Mouse (Mus musculus) neural tube, embryonic 11.5 days (tissue): ENCODE results near the gene Slc9a3r1. TPM values are rescaled to one million over a fixed set of nuclear protein-coding genes. Genes with fewer than 3 reads are reported as not detected.

Experiments used
- ATAC-seq: fragments of 200-750 bp; cut with Nextera tagmentation; 2 replicates; pipeline ENCODE4 v1.8.0; 2017; ENCODE audit warnings: moderate number of reproducible peaks, mild to moderate bottlenecking, moderate TSS enrichment, moderate library complexity; ENCODE audit not compliant: insufficient read depth, low FRiP score, low TSS enrichment
- DNase-seq: peaks from one replicate; pipeline ENCODE4 v3.0.0-alpha.2; 2015; ENCODE audit warnings: low spot score
- H3K27ac ChIP-seq: fragments of 300-500 bp; sonication (generic); 2 replicates; pipeline ENCODE4 v1.5.1; 2014; ENCODE audit warnings: low read depth, mild to moderate bottlenecking, low read length
- H3K27me3 ChIP-seq: fragments of 300-500 bp; sonication (generic); 2 replicates; pipeline ENCODE4 v1.6.1; 2014; ENCODE audit warnings: mild to moderate bottlenecking, low read length, mixed read lengths; ENCODE audit not compliant: control insufficient read depth, insufficient read depth
- H3K36me3 ChIP-seq: fragments of 300-500 bp; sonication (generic); 2 replicates; pipeline ENCODE4 v1.6.1; 2014; ENCODE audit warnings: mild to moderate bottlenecking, low read length, moderate library complexity, mixed read lengths; ENCODE audit not compliant: control insufficient read depth, insufficient read depth
- H3K4me1 ChIP-seq: fragments of 300-500 bp; sonication (generic); 2 replicates; pipeline ENCODE4 v1.6.1; 2014; ENCODE audit warnings: low read length, mixed read lengths; ENCODE audit not compliant: control insufficient read depth, insufficient read depth
- H3K4me2 ChIP-seq: fragments of 300-500 bp; sonication (generic); 2 replicates; pipeline ENCODE4 v1.6.1; 2014; ENCODE audit warnings: low read depth, mild to moderate bottlenecking, moderate library complexity
- H3K4me3 ChIP-seq: fragments of 300-500 bp; sonication (generic); 2 replicates; pipeline ENCODE4 v1.5.1; 2014; ENCODE audit warnings: low read depth, low read length
- H3K9ac ChIP-seq: fragments of 300-500 bp; sonication (generic); 2 replicates; pipeline ENCODE4 v1.6.1; 2014; ENCODE audit warnings: mild to moderate bottlenecking, low read length
- H3K9me3 ChIP-seq: fragments of 300-500 bp; sonication (generic); 2 replicates; pipeline ENCODE4 v1.6.1; 2016; ENCODE audit warnings: low read length; ENCODE audit not compliant: control insufficient read depth
- WGBS: fragments of 180-500 bp; shearing (Covaris S2); extraction: QIAGEN DNeasy Blood & Tissue Kit; methylation state at CpG from one replicate; pipeline ENCODE4 v1.1.7; 2014; 5-methylcytosine and 5-hydroxymethylcytosine counted together
- polyA plus RNA-seq: library from polyadenylated mRNA; unstranded; fragments of >200 nt; fragmentation: Nextera tagmentation; extraction: Ambion mirVana; gene quantifications from 2 replicates; pipeline ENCODE4 v1.2.1, GENCODE M21; 2014

Slc9a3r1 gene
- polyA plus RNA-seq, 1 experiment from 2014 or later = 44.1 TPM

- H3K4me2 ChIP-seq = no peak overlapping the region
- DNase-seq (no peak), ATAC-seq (no peak)
- no peaks in the 10 kb centered on the region for H3K9me3 ChIP-seq
- WGBS = 78% methylated on average over 6 of the region's 6 CpGs
- H3K27me3 ChIP-seq = no peaks in the 10 kb centered on the region; the same call in 1 of the 2 replicates
- no peak overlapping the region for H3K9ac ChIP-seq
- no peak overlapping the region for H3K27ac ChIP-seq
- no peaks in the 10 kb centered on the region for H3K36me3 ChIP-seq
- H3K4me3 ChIP-seq = no peak overlapping the region
- H3K4me1 ChIP-seq = peaks cover 14% of the 10 kb centered on the region
These were observed 60.7 kb downstream of the Slc9a3r1 start for GRCm38 (mm10) chr11:115223877-115224276.

GRCm38 (mm10) chr11:115224889-115225288, 61.7 kb downstream of the Slc9a3r1 start:
- Histone ChIP-seq H3K36me3 (no peaks in the 10 kb centered on the region), H3K4me1 (peaks cover 20% of the 10 kb centered on the region), H3K27ac (no peak overlapping the region), H3K27me3 (no peaks in the 10 kb centered on the region; the same call in 1 of the 2 replicates), H3K9ac (no peak overlapping the region), H3K9me3 (no peaks in the 10 kb centered on the region), H3K4me2 (no peak overlapping the region), H3K4me3 (no peak overlapping the region)
- WGBS = 52% methylated on average over 8 of the region's 8 CpGs
- DNase-seq (peak; percentile 78), ATAC-seq (no peak)

- Histone ChIP-seq H3K36me3 (no peaks in the 10 kb centered on the region), H3K4me3 (no peak overlapping the region), H3K9me3 (no peaks in the 10 kb centered on the region), H3K9ac (no peak overlapping the region), H3K4me1 (peaks cover 20% of the 10 kb centered on the region), H3K27ac (no peak overlapping the region), H3K27me3 (no peaks in the 10 kb centered on the region; the same call in 1 of the 2 replicates), H3K4me2 (no peak overlapping the region)
- ATAC-seq (no peak), DNase-seq (no peak)
- WGBS = 70% methylated on average over 6 of the region's 6 CpGs
These were observed 62.2 kb downstream of the Slc9a3r1 start for GRCm38 (mm10) chr11:115225301-115225700.

GRCm38 (mm10) chr11:115226811-115227491, 63.8 kb downstream of the Slc9a3r1 start:
- no peaks in the 10 kb centered on the region for H3K9me3 ChIP-seq
- no peak for ATAC-seq
- peaks cover 29% of the 10 kb centered on the region for H3K4me1 ChIP-seq
- no peaks in the 10 kb centered on the region; the same call in 1 of the 2 replicates for H3K27me3 ChIP-seq
- H3K36me3 ChIP-seq = no peaks in the 10 kb centered on the region
- H3K27ac ChIP-seq = no peak overlapping the region
- WGBS = 48% methylated on average over 14 of the region's 14 CpGs
- DNase-seq = no peak
- H3K9ac ChIP-seq = no peak overlapping the region; the same call in 1 of the 2 replicates
- H3K4me2 ChIP-seq = no peak overlapping the region
- H3K4me3 ChIP-seq = no peak overlapping the region

GRCm38 (mm10) chr11:115227640-115228039, 64.5 kb downstream of the Slc9a3r1 start:
- Histone ChIP-seq H3K9me3 (no peaks in the 10 kb centered on the region), H3K4me3 (no peak overlapping the region), H3K27ac (no peak overlapping the region), H3K4me2 (no peak overlapping the region), H3K36me3 (no peaks in the 10 kb centered on the region), H3K9ac (no peak overlapping the region), H3K4me1 (peaks cover 30% of the 10 kb centered on the region), H3K27me3 (no peaks in the 10 kb centered on the region; the same call in 1 of the 2 replicates)
- 31% methylated on average over 12 of the region's 12 CpGs for WGBS
- ATAC-seq (no peak), DNase-seq (no peak)

- Histone ChIP-seq H3K27me3 (no peaks in the 10 kb centered on the region; the same call in 1 of the 2 replicates), H3K4me3 (no peak overlapping the region), H3K4me2 (no peak overlapping the region), H3K9ac (no peak overlapping the region), H3K27ac (no peak overlapping the region), H3K36me3 (no peaks in the 10 kb centered on the region), H3K4me1 (peaks cover 32% of the 10 kb centered on the region), H3K9me3 (no peaks in the 10 kb centered on the region)
- 68% methylated on average over 7 of the region's 7 CpGs for WGBS
- ATAC-seq (no peak), DNase-seq (no peak)
These were observed 65.3 kb downstream of the Slc9a3r1 start for GRCm38 (mm10) chr11:115228430-115228829.

- H3K27ac ChIP-seq = no peak overlapping the region
- WGBS = 50% methylated on average over 15 of the region's 15 CpGs
- no peak overlapping the region for H3K4me2 ChIP-seq
- DNase-seq (no peak), ATAC-seq (no peak)
- H3K9me3 ChIP-seq = no peaks in the 10 kb centered on the region
- no peak overlapping the region for H3K9ac ChIP-seq
- H3K27me3 ChIP-seq = no peaks in the 10 kb centered on the region; the same call in 1 of the 2 replicates
- no peaks in the 10 kb centered on the region for H3K36me3 ChIP-seq
- H3K4me3 ChIP-seq = no peak overlapping the region
- peaks cover 39% of the 10 kb centered on the region for H3K4me1 ChIP-seq
These were observed 66.1 kb downstream of the Slc9a3r1 start for GRCm38 (mm10) chr11:115229021-115229930.
